Mouse (Mus musculus) forebrain, embryonic 11.5 days (tissue): ENCODE measurements around the gene Ahcyl2. TPM values are rescaled to one million over a fixed set of nuclear protein-coding genes. Genes with fewer than 3 reads are reported as not detected.

Experiments used
- ATAC-seq: fragments of 200-750 bp; cut with Nextera tagmentation; replicated peaks from 2 replicates; pipeline ENCODE4 v1.8.0; 2017; ENCODE audit warnings: moderate TSS enrichment; ENCODE audit not compliant: low FRiP score
- DNase-seq: peaks from one replicate; pipeline ENCODE4 v3.0.0-alpha.2; 2017; ENCODE audit warnings: low spot score
- H3K27ac ChIP-seq: fragments of 300-500 bp; sonication (generic); 2 replicates; pipeline ENCODE4 v1.5.1; 2014; ENCODE audit warnings: low read depth, low read length
- H3K27me3 ChIP-seq: fragments of 300-500 bp; sonication (generic); 2 replicates; pipeline ENCODE4 v1.6.1; 2014; ENCODE audit warnings: mild to moderate bottlenecking, low read length, mixed read lengths; ENCODE audit not compliant: control insufficient read depth, insufficient read depth
- H3K36me3 ChIP-seq: fragments of 300-500 bp; sonication (generic); 2 replicates; pipeline ENCODE4 v1.6.1; 2014; ENCODE audit warnings: mild to moderate bottlenecking, low read length, moderate library complexity, mixed read lengths; ENCODE audit not compliant: control insufficient read depth, insufficient read depth
- H3K4me1 ChIP-seq: fragments of 300-500 bp; sonication (generic); replicated peaks from 2 replicates; pipeline ENCODE4 v1.6.1; 2014; ENCODE audit warnings: low read length, mixed read lengths; ENCODE audit not compliant: control insufficient read depth, insufficient read depth
- H3K4me2 ChIP-seq: fragments of 300-500 bp; sonication (generic); 2 replicates; pipeline ENCODE4 v1.6.1; 2014; ENCODE audit warnings: low read depth, mild to moderate bottlenecking, low read length, moderate library complexity, mixed read lengths; ENCODE audit not compliant: severe bottlenecking
- H3K4me3 ChIP-seq: fragments of 300-500 bp; sonication (generic); 2 replicates; pipeline ENCODE4 v1.5.1; 2014; ENCODE audit warnings: low read depth, low read length
- H3K9ac ChIP-seq: fragments of 300-500 bp; sonication (generic); 2 replicates; pipeline ENCODE4 v1.6.1; 2014; ENCODE audit warnings: low read length
- H3K9me3 ChIP-seq: fragments of 300-500 bp; sonication (generic); 2 replicates; pipeline ENCODE4 v1.6.1; 2016; ENCODE audit warnings: low read length, mixed read lengths; ENCODE audit not compliant: control insufficient read depth
- WGBS: fragments of 180-500 bp; shearing (Covaris S2); extraction: QIAGEN DNeasy Blood & Tissue Kit; methylation state at CpG from one replicate; pipeline ENCODE4 v1.1.7; 2014; 5-methylcytosine and 5-hydroxymethylcytosine counted together
- polyA plus RNA-seq: library from polyadenylated mRNA; unstranded; fragments of >200 nt; fragmentation: Nextera tagmentation; extraction: Ambion mirVana; gene quantifications from 2 replicates; pipeline ENCODE4 v1.2.1, GENCODE M21; 2014

Gene Ahcyl2
- polyA plus RNA-seq, 1 experiment from 2014 or later: 19.1 TPM

DNA sequence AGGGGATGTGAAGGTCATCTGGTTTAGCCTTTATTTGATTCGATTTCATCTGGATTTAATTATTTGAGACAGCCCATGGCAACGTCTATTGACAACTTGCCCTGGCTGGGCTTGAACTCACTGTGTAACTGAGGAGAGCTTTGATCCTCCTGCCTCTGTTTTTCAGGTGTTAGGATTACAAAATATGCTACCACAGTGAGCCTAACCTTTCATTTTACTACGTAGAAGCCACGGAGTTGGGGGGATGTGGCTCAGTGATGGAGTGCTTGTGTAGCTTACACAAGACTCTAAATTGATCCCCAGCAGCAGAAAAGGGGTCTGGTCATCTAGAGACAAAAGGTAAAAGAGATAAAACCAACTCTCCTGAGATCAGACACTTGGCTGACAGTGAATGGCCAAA is 150.1 kb downstream of the Ahcyl2 start:
- 50% methylated on average over 4 of the region's 4 CpGs for WGBS
- H3K36me3 ChIP-seq: no peaks in the 10 kb centered on the region
- no peak overlapping the region for H3K4me2 ChIP-seq
- no peak overlapping the region for H3K4me3 ChIP-seq
- peaks cover 13% of the 10 kb centered on the region for H3K27me3 ChIP-seq
- no peak overlapping the region for H3K27ac ChIP-seq
- no peak overlapping the region for H3K9ac ChIP-seq
- no peaks in the 10 kb centered on the region for H3K9me3 ChIP-seq
- DNase-seq (no peak), ATAC-seq (no peak)
- no peaks in the 10 kb centered on the region for H3K4me1 ChIP-seq

DNA sequence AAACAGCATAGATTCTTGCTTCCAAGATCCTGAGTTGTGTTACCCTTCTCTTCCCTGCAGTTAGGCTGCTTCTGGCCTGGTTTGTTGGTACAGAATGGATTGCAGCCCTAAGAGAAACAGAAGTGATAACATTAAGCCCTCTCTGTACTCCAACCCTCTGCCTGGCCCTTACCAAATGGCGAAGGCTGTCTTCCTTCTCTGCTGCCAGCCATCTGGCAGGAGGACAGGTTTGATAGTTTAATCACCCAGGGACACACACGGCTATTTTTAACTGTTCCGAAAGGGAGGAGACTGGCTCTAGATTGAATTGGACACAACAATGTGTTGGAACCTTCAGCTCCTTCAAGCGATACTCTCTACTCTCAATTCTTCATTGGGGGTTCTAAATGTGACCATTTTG is 155.7 kb downstream of the Ahcyl2 start:
- 90% methylated on average over 4 of the region's 4 CpGs for WGBS

DNA sequence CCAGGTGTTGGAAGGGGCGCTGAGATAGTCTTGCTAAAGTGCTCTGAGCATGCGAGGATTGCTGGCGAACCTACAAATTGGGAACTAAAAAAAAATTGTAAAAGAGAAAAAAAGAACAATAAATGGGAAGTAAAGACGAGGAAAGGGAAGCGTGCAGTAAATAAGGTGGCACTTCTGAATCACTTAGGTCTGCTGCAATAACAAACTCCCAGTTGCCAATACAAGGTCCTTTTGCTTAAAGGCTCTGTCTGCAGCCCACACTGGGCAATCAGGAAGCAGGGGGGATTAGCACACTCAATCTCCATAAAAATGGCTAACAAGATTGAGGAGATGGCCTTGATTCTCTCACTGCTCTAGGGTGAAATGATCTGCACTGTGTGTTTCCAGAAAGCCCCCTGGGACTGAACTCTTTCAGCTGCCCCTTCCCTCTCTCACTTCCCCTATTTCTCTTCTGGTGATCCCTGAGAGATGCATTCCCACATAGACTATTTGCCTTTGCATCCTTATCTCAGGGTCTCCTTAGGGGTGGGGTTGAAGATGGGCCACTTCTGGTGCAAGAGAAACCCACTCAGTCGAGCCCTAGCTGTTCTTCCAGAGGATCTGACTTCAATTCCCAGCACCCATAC is 157.9 kb downstream of the Ahcyl2 start:
- WGBS: 72% methylated on average over 6 of the region's 6 CpGs
- H3K36me3 ChIP-seq: no peaks in the 10 kb centered on the region
- ATAC-seq: no peak
- H3K9ac ChIP-seq: no peak overlapping the region
- no peaks in the 10 kb centered on the region for H3K27me3 ChIP-seq
- no peak overlapping the region for H3K4me3 ChIP-seq
- H3K27ac ChIP-seq: no peak overlapping the region
- no peaks in the 10 kb centered on the region for H3K4me1 ChIP-seq
- H3K9me3 ChIP-seq: no peaks in the 10 kb centered on the region
- H3K4me2 ChIP-seq: no peak overlapping the region
- no peak for DNase-seq

More for the DNA sequence above, 155.7 kb downstream of the Ahcyl2 start:
- H3K27me3 ChIP-seq: peaks cover 5% of the 10 kb centered on the region; the same call in 1 of the 2 replicates
- no peaks in the 10 kb centered on the region for H3K36me3 ChIP-seq
- no peaks in the 10 kb centered on the region for H3K9me3 ChIP-seq
- ATAC-seq: no peak
- DNase-seq: no peak
- no peak overlapping the region for H3K4me2 ChIP-seq
- H3K4me3 ChIP-seq: no peak overlapping the region
- no peak overlapping the region for H3K27ac ChIP-seq
- no peaks in the 10 kb centered on the region for H3K4me1 ChIP-seq
- no peak overlapping the region for H3K9ac ChIP-seq

DNA sequence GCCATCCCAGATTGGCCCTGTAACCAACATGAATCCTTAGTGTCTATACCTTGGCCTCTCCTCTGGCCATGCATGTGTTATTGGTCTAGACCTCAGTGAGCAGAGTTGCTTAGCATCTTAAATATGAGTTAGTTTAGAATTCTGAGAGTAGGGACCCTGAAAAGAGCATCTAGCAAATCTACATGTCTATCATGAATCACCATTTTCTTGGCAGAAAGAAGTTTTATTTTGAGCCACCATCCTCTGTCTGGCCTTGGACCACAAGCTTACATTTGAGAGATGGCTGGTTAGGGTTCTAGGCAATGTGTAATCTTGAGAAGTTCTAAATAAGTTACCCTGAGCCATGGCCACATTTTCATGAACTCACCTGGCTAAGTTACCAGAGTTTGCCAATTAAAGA is 162.3 kb downstream of the Ahcyl2 start:
- H3K27me3 ChIP-seq: no peaks in the 10 kb centered on the region
- H3K4me2 ChIP-seq: no peak overlapping the region
- H3K27ac ChIP-seq: no peak overlapping the region
- H3K9me3 ChIP-seq: no peaks in the 10 kb centered on the region
- ATAC-seq (no peak), DNase-seq (no peak)
- no peak overlapping the region for H3K4me3 ChIP-seq
- H3K4me1 ChIP-seq: no peaks in the 10 kb centered on the region
- no peak overlapping the region for H3K9ac ChIP-seq
- no peaks in the 10 kb centered on the region for H3K36me3 ChIP-seq

DNA sequence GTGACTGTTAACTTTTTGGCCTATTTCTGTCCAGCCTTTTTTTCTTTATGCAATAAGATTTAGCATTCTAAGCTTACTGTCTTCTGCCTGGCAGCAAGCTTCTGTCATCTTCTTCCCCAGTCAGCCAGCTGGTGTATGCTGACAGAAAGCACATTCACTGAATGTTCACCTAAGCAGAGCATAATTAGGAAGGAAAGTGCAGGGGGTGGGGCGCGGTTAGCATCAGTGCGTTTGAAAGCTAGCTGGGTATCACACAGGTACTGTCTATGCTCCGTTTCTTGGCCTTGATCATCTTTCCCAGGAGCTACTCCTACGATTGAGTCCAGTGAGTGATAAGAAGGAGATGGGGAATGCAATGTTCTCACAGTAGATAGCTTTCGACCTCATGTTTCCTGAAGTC is 162.9 kb downstream of the Ahcyl2 start:
- no peak for DNase-seq
- Histone ChIP-seq H3K27ac (no peak overlapping the region), H3K9ac (no peak overlapping the region), H3K4me3 (no peak overlapping the region), H3K36me3 (no peaks in the 10 kb centered on the region), H3K4me1 (no peaks in the 10 kb centered on the region), H3K9me3 (no peaks in the 10 kb centered on the region), H3K27me3 (no peaks in the 10 kb centered on the region), H3K4me2 (no peak overlapping the region)
- WGBS: 83% methylated on average over 6 of the region's 6 CpGs
- ATAC-seq: no peak

DNA sequence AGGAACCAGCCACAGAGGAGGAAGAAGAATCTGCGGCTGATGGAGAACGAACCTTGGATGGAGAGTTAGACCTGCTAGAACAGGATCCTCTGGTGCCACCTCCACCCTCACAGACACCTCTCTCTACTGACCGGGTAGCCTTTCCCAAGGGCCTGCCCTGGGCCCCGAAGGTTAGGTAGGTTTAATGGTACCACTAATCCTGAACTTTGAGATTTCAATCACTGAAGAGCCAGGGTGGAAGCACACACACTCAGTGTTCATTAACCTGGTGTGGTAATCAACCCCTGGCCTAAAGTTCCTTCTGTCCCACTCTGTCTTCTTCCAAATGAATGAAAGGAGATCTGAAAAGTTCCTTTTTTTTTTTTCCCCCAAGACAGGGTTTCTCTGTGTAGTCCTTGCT is 163.4 kb downstream of the Ahcyl2 start:
- WGBS: 94% methylated on average over 4 of the region's 4 CpGs
- ATAC-seq (no peak), DNase-seq (no peak)
- Histone ChIP-seq H3K4me1 (no peaks in the 10 kb centered on the region), H3K4me3 (no peak overlapping the region), H3K9me3 (no peaks in the 10 kb centered on the region), H3K4me2 (no peak overlapping the region), H3K27ac (no peak overlapping the region), H3K27me3 (no peaks in the 10 kb centered on the region), H3K9ac (no peak overlapping the region), H3K36me3 (no peaks in the 10 kb centered on the region)

DNA sequence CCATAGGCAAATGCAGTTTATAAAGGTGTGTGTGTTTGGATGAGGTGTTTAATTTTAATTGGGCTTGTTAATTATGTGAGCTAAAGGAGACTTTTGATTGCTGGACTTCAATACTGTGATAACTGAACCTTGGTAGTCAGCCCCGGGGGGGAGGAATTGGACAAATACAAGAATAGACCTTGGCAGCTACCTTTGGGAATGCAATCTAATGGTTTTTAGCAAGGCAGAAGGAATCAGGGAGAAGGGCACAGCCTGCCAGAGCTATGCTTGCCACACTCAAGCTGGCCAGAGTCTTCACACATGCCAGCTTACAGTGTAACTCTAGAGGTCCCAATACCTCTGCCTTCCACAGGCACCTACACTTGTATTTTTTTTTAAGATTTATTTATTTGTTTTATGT is 167.9 kb downstream of the Ahcyl2 start:
- 78% methylated on average over 1 of the region's 1 CpGs for WGBS
- Histone ChIP-seq H3K9ac (no peak overlapping the region), H3K9me3 (no peaks in the 10 kb centered on the region), H3K4me1 (no peaks in the 10 kb centered on the region), H3K27ac (no peak overlapping the region), H3K27me3 (no peaks in the 10 kb centered on the region), H3K4me3 (no peak overlapping the region), H3K36me3 (no peaks in the 10 kb centered on the region), H3K4me2 (no peak overlapping the region)
- ATAC-seq (no peak), DNase-seq (no peak)

DNA sequence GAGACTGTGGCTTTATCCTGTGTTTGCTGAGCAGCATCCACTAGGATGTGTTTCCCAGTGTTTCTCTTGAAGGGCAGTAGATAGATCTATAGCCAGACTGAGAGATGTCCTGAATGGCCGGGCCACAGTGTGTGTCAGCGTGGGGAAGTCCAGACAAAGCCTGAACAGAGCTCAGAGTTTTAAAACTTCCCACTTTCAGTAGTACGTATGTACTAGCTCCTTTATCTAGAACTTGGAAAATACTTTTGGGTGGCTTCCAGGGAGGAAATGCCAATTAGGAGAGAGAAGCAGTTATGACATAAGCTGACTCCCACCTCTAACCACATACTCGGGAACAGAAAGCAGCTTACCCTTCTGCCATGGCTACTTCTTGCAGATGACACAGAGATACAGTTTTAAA is 172.6 kb downstream of the Ahcyl2 start:
- Histone ChIP-seq H3K27ac (no peak overlapping the region), H3K36me3 (no peaks in the 10 kb centered on the region), H3K27me3 (no peaks in the 10 kb centered on the region), H3K4me1 (no peaks in the 10 kb centered on the region), H3K9me3 (no peaks in the 10 kb centered on the region), H3K4me2 (no peak overlapping the region), H3K9ac (no peak overlapping the region), H3K4me3 (no peak overlapping the region)
- ATAC-seq: no peak
- DNase-seq: no peak
- 89% methylated on average over 4 of the region's 4 CpGs for WGBS

DNA sequence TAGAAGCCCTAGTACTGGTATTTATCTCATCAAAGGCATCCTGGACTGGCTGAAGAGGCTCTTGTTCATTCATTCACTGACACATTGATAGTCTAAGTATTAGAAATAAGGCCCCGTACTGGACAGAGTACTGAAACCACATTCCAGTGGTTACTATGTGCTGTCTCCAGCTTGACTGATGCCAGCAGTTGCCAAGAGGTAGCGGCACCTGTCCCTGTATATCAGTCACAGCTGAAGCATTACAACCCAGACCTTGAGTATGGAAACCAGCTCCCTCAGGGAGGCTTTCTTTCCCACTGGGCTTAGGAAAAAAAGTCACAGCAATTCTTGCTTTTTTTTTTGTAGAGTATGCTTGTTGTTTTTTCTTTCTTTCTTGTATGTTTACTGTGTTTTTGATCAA is 173.2 kb downstream of the Ahcyl2 start:
- Histone ChIP-seq H3K36me3 (no peaks in the 10 kb centered on the region), H3K27ac (no peak overlapping the region), H3K4me1 (no peaks in the 10 kb centered on the region), H3K4me3 (no peak overlapping the region), H3K27me3 (no peaks in the 10 kb centered on the region), H3K4me2 (no peak overlapping the region), H3K9ac (no peak overlapping the region), H3K9me3 (no peaks in the 10 kb centered on the region)
- 96% methylated on average over 2 of the region's 2 CpGs for WGBS
- no peak for DNase-seq
- ATAC-seq: no peak
